Mouse (Mus musculus) induced T-regulatory cell, adult 2 months (primary cell): Measurements from ENCODE around the gene Wbp2nl.

Experiments
- DNase-seq: peaks from one replicate; pipeline ENCODE4 v3.0.0-alpha.2; 2012; ENCODE audit warnings: low read depth

Wbp2nl gene

GRCm38 (mm10) chr15:82319613-82320012 lies 20.9 kb downstream of the Wbp2nl start:
- no peak for DNase-seq

GRCm38 (mm10) chr15:82322195-82322594 lies 23.4 kb downstream of the Wbp2nl start:
- DNase-seq = no peak

- peak; percentile 34 for DNase-seq
Measured at GRCm38 (mm10) chr15:82325382-82325781, 26.6 kb downstream of the Wbp2nl start.

GRCm38 (mm10) chr15:82335194-82335593 lies 36.4 kb downstream of the Wbp2nl start:
- no peak for DNase-seq

GRCm38 (mm10) chr15:82336629-82337028 lies 37.9 kb downstream of the Wbp2nl start:
- no peak for DNase-seq

- peak; percentile 47 for DNase-seq
Measured at GRCm38 (mm10) chr15:82337875-82338274, 39.1 kb downstream of the Wbp2nl start.

- peak; percentile 99 for DNase-seq
Measured at GRCm38 (mm10) chr15:82338593-82339112, 39.9 kb downstream of the Wbp2nl start, which contains the start of the genes Naga, Pheta2 and Smdt1. TSS of gene Naga (minus strand) at chr15:82338925. TSS of gene Pheta2 (plus strand) at chr15:82338942. TSS of gene Smdt1 (plus strand) at chr15:82338959.

GRCm38 (mm10) chr15:82339150-82339549 lies 40.4 kb downstream of the Wbp2nl start:
- no peak for DNase-seq

GRCm38 (mm10) chr15:82339634-82340254 lies 41.0 kb downstream of the Wbp2nl start:
- peak; percentile 35 for DNase-seq

- DNase-seq = no peak
Measured at GRCm38 (mm10) chr15:82340414-82341035, 41.8 kb downstream of the Wbp2nl start.

- DNase-seq = peak; percentile 60
Measured at GRCm38 (mm10) chr15:82341036-82341501, 42.3 kb downstream of the Wbp2nl start.

GRCm38 (mm10) chr15:82341675-82342542 lies 43.2 kb downstream of the Wbp2nl start:
- DNase-seq = peak; percentile 75

GRCm38 (mm10) chr15:82342543-82342935 lies 43.8 kb downstream of the Wbp2nl start:
- peak; percentile 56 for DNase-seq

- DNase-seq = no peak
Measured at GRCm38 (mm10) chr15:82343368-82344287, 44.9 kb downstream of the Wbp2nl start.

GRCm38 (mm10) chr15:82344971-82345370 lies 46.2 kb downstream of the Wbp2nl start:
- DNase-seq = peak; percentile 39

GRCm38 (mm10) chr15:82345820-82346470 lies 47.2 kb downstream of the Wbp2nl start:
- DNase-seq = peak; percentile 100

GRCm38 (mm10) chr15:82346580-82347302 lies 48.0 kb downstream of the Wbp2nl start:
- peak; percentile 61 for DNase-seq

GRCm38 (mm10) chr15:82347303-82347676 lies 48.5 kb downstream of the Wbp2nl start:
- DNase-seq = no peak

GRCm38 (mm10) chr15:82347852-82348251 lies 49.1 kb downstream of the Wbp2nl start:
- DNase-seq = no peak
